Mouse (Mus musculus) lung, postnatal 0 days (tissue): ENCODE measurements around the gene Dqx1.

Experiments used
- CTCF ChIP-seq: IDR thresholded peaks from 2 replicates; pipeline ENCODE4 v1.5.1; 2016; ENCODE audit warnings: antibody characterized with exemption, mild to moderate bottlenecking
- EP300 ChIP-seq: IDR thresholded peaks from 2 replicates; pipeline ENCODE4 v1.6.1; 2016; ENCODE audit warnings: antibody characterized with exemption, mild to moderate bottlenecking, control low read depth

- TF ChIP-seq CTCF (no peak), EP300 (no peak)
Observed at GRCm38 (mm10) chr6:83092416-83093127, 34.9 kb downstream of the Dqx1 start.
